Mouse (Mus musculus) hindbrain, embryonic 10.5 days (tissue): ENCODE measurements at regions not wholly inside any gene's neighbourhood (a gene's known extent, or its start where the extent isn't known, plus 50 kb on each side); places are given as distances from the start of the nearest gene placed in this dataset.

ENCODE experiments used
- DNase-seq: peaks from one replicate; pipeline ENCODE4 v3.0.0-alpha.2; 2017; ENCODE audit warnings: low spot score
- H3K27ac ChIP-seq: fragments of 300-500 bp; sonication (generic); 2 replicates; pipeline ENCODE4 v1.5.1; 2016; ENCODE audit warnings: mild to moderate bottlenecking, moderate library complexity
- H3K27me3 ChIP-seq: fragments of 300-500 bp; sonication (generic); 2 replicates; pipeline ENCODE4 v1.6.1; 2016; ENCODE audit warnings: mild to moderate bottlenecking; ENCODE audit not compliant: poor library complexity, insufficient read depth, severe bottlenecking
- H3K36me3 ChIP-seq: fragments of 300-500 bp; sonication (generic); 2 replicates; pipeline ENCODE4 v1.6.1; 2016; ENCODE audit warnings: mild to moderate bottlenecking, moderate library complexity
- H3K4me1 ChIP-seq: fragments of 300-500 bp; sonication (generic); replicated peaks from 2 replicates; pipeline ENCODE4 v1.6.1; 2016; ENCODE audit warnings: mild to moderate bottlenecking
- H3K4me3 ChIP-seq: fragments of 300-500 bp; sonication (generic); 2 replicates; pipeline ENCODE4 v1.5.1; 2016; ENCODE audit warnings: mild to moderate bottlenecking, moderate library complexity
- H3K9me3 ChIP-seq: fragments of 300-500 bp; sonication (generic); 2 replicates; pipeline ENCODE4 v1.6.1; 2016; ENCODE audit warnings: mild to moderate bottlenecking, moderate library complexity
- WGBS: fragments of 180-500 bp; shearing (Covaris S2); methylation state at CpG from one replicate; pipeline ENCODE4 v1.1.7; 2016; 5-methylcytosine and 5-hydroxymethylcytosine counted together

- no peak overlapping the region for H3K4me3 ChIP-seq
- DNase-seq, result no peak
- no peaks in the 10 kb centered on the region for H3K9me3 ChIP-seq
- WGBS, result 86% methylated on average over 5 of the region's 5 CpGs
- H3K27me3 ChIP-seq, result no peaks in the 10 kb centered on the region
- H3K4me1 ChIP-seq, result peaks cover 8% of the 10 kb centered on the region
- H3K27ac ChIP-seq, result no peak overlapping the region
- no peaks in the 10 kb centered on the region for H3K36me3 ChIP-seq
These were observed 114.9 kb upstream of the Nectin3 start for GRCm38 (mm10) chr16:46613062-46613818.

GRCm38 (mm10) chr16:46605879-46606203 is 107.5 kb upstream of the Nectin3 start:
- DNase-seq, result no peak
- Histone ChIP-seq H3K4me3 (no peak overlapping the region), H3K27me3 (no peaks in the 10 kb centered on the region), H3K9me3 (no peaks in the 10 kb centered on the region), H3K27ac (no peak overlapping the region), H3K4me1 (peaks cover 12% of the 10 kb centered on the region; the same call in 1 of the 2 replicates), H3K36me3 (no peaks in the 10 kb centered on the region)

GRCm38 (mm10) chr16:46605001-46605878 is 106.9 kb upstream of the Nectin3 start:
- Histone ChIP-seq H3K27ac (no peak overlapping the region), H3K4me3 (no peak overlapping the region), H3K4me1 (peaks cover 12% of the 10 kb centered on the region; the same call in 1 of the 2 replicates), H3K27me3 (no peaks in the 10 kb centered on the region), H3K36me3 (no peaks in the 10 kb centered on the region), H3K9me3 (no peaks in the 10 kb centered on the region)
- 63% methylated on average over 11 of the region's 11 CpGs for WGBS
- DNase-seq, result no peak

- Histone ChIP-seq H3K27ac (0 out of 2 replicates have a peak overlapping the region, but pooled peaks have one; percentile 5), H3K27me3 (no peaks in the 10 kb centered on the region), H3K9me3 (no peaks in the 10 kb centered on the region), H3K4me1 (peaks cover 14% of the 10 kb centered on the region), H3K4me3 (no peak overlapping the region), H3K36me3 (no peaks in the 10 kb centered on the region)
- 11% methylated on average over 8 of the region's 8 CpGs for WGBS
- DNase-seq, result peak; percentile 27
These were observed 94.4 kb upstream of the Nectin3 start for GRCm38 (mm10) chr16:46592618-46593253.

- DNase-seq, result no peak
- Histone ChIP-seq H3K36me3 (no peaks in the 10 kb centered on the region), H3K9me3 (no peaks in the 10 kb centered on the region), H3K27ac (no peak overlapping the region), H3K4me3 (no peak overlapping the region), H3K27me3 (no peaks in the 10 kb centered on the region), H3K4me1 (no peaks in the 10 kb centered on the region)
- WGBS, result 65% methylated on average over 1 of the region's 1 CpGs
These were observed 88.7 kb upstream of the Nectin3 start for GRCm38 (mm10) chr16:46587056-46587455.

GRCm38 (mm10) chr16:46584502-46584901 is 86.2 kb upstream of the Nectin3 start:
- Histone ChIP-seq H3K9me3 (no peaks in the 10 kb centered on the region), H3K27ac (no peak overlapping the region), H3K4me3 (no peak overlapping the region), H3K36me3 (no peaks in the 10 kb centered on the region), H3K4me1 (no peaks in the 10 kb centered on the region), H3K27me3 (no peaks in the 10 kb centered on the region)
- no peak for DNase-seq

- H3K36me3 ChIP-seq, result no peaks in the 10 kb centered on the region
- H3K9me3 ChIP-seq, result no peaks in the 10 kb centered on the region
- no peak for DNase-seq
- no peaks in the 10 kb centered on the region for H3K27me3 ChIP-seq
- no peak overlapping the region for H3K4me3 ChIP-seq
- no peaks in the 10 kb centered on the region for H3K4me1 ChIP-seq
- H3K27ac ChIP-seq, result no peak overlapping the region
- WGBS, result 89% methylated on average over 10 of the region's 10 CpGs
These were observed 82.8 kb upstream of the Nectin3 start for GRCm38 (mm10) chr16:46581115-46581514.

- WGBS, result 78% methylated on average over 6 of the region's 6 CpGs
- Histone ChIP-seq H3K36me3 (no peaks in the 10 kb centered on the region), H3K9me3 (no peaks in the 10 kb centered on the region), H3K4me3 (no peak overlapping the region), H3K4me1 (no peaks in the 10 kb centered on the region), H3K27ac (no peak overlapping the region), H3K27me3 (no peaks in the 10 kb centered on the region)
- DNase-seq, result no peak
These were observed 75.9 kb upstream of the Nectin3 start for GRCm38 (mm10) chr16:46574221-46574620.

- DNase-seq, result no peak
- Histone ChIP-seq H3K27me3 (no peaks in the 10 kb centered on the region), H3K4me3 (no peak overlapping the region), H3K4me1 (no peaks in the 10 kb centered on the region), H3K27ac (no peak overlapping the region), H3K9me3 (no peaks in the 10 kb centered on the region), H3K36me3 (no peaks in the 10 kb centered on the region)
- WGBS, result 80% methylated on average over 1 of the region's 1 CpGs
These were observed 69.1 kb upstream of the Nectin3 start for GRCm38 (mm10) chr16:46567446-46567845.

- Histone ChIP-seq H3K9me3 (no peaks in the 10 kb centered on the region), H3K36me3 (no peaks in the 10 kb centered on the region), H3K27ac (no peak overlapping the region), H3K27me3 (no peaks in the 10 kb centered on the region), H3K4me3 (no peak overlapping the region), H3K4me1 (no peaks in the 10 kb centered on the region)
- WGBS, result 86% methylated on average over 4 of the region's 4 CpGs
- no peak for DNase-seq
These were observed 67.8 kb upstream of the Nectin3 start for GRCm38 (mm10) chr16:46566020-46566581.

GRCm38 (mm10) chr16:46557281-46557680 is 59.0 kb upstream of the Nectin3 start:
- DNase-seq, result no peak
- Histone ChIP-seq H3K4me1 (no peaks in the 10 kb centered on the region), H3K27ac (no peak overlapping the region), H3K27me3 (no peaks in the 10 kb centered on the region), H3K4me3 (no peak overlapping the region), H3K36me3 (no peaks in the 10 kb centered on the region), H3K9me3 (no peaks in the 10 kb centered on the region)
- 74% methylated on average over 3 of the region's 3 CpGs for WGBS

GRCm38 (mm10) chr16:46548207-46548606 is 49.9 kb upstream of the Nectin3 start:
- H3K27ac ChIP-seq, result peak overlapping the region; percentile 62; the same call in 1 of the 2 replicates
- no peaks in the 10 kb centered on the region for H3K36me3 ChIP-seq
- peak; percentile 14 for DNase-seq
- H3K4me3 ChIP-seq, result no peak overlapping the region
- H3K9me3 ChIP-seq, result no peaks in the 10 kb centered on the region
- H3K4me1 ChIP-seq, result peaks cover 18% of the 10 kb centered on the region
- H3K27me3 ChIP-seq, result no peaks in the 10 kb centered on the region
- 26% methylated on average over 1 of the region's 1 CpGs for WGBS
